Mouse (Mus musculus) urinary bladder, adult 2 months (tissue): Measurements from ENCODE around the gene Mroh3. TPM values are rescaled to one million over a fixed set of nuclear protein-coding genes. Genes with fewer than 3 reads are reported as not detected.

Experiments used
- DNase-seq: peaks from one replicate; pipeline ENCODE4 v3.0.0; 2022; ENCODE audit warnings: low spot score
- polyA plus RNA-seq: library from polyadenylated mRNA; depleted of rRNA; stranded (reverse); fragments of >200 nt; gene quantifications from 2 replicates; pipeline ENCODE4 v1.2.3, GENCODE M21; 2012

The Mroh3 gene
- polyA plus RNA-seq, 1 experiment, result 3.1 TPM

DNA sequence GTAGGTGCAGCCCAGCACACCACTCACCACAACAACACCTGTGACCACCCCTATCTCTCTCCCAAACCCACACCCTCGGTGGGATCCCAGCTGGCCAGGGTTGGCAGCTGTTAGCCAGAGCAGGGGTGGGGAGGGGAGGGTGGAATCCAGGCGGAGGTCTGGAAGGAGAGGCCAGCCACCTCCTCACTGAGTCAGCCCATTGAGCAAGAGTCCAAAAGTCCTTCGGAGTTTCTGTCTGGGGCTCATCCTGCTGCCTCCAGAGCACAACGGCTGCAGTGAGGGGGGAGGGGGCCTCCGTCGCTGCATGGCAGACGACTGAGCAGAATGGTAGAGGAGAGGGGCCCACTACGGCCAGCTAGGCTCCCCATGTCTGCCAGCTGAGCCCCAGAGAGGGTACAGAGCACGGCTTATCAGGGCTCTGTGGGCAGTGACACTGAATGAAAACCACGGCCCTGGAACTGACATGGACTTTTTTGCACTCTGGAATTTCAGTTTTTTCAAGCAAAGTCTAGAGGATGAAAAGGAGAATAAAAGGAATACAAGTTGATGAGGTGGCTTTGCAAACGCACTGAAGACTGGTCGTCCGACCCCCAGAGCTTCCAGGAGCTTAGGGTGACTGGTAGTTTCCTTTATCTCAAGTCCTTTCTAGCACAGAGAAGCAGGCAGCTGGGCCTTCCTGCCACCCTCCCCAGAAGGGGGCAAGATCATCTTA lies 15.9 kb upstream of the Mroh3 start:
- no peak for DNase-seq

DNA sequence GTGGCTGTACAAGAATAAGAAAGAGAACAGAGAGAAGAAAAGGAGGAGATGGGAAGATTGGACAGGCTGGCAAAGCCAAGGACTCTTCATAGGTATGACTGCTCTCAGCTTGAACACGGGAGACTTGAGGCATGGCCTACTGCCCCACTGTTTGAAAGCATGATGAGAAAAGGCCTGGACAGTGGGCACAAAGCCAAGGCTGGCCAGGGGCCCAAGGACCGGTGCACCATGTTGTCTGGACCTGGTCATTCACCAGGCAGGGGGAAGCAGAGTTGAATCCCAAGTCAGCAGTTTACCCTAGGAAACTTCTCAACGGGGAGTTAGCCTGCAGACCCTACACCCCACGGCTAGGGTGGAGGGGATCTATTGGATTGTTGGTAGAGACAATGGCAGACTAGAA lies 15.2 kb upstream of the Mroh3 start:
- no peak for DNase-seq

DNA sequence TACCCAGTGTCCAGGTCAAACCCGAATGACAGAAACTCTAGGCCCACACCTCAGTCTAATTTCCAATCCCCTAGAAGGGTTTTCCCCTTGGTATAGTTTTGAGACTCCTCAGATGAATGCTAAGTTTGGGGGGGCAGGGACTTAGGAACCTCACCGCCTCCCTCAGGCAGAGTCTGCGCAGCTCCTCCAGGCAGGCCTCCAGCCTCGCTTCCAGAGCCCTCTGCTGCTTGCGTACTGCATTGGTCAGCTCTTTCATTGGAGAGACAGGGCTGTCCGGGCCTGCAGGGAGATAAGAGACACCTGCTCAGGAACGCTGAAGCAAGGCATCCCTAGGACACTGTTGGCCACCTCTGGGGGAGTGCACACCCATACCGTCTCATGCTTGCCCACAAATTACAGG lies 14.0 kb upstream of the Mroh3 start:
- no peak for DNase-seq

DNA sequence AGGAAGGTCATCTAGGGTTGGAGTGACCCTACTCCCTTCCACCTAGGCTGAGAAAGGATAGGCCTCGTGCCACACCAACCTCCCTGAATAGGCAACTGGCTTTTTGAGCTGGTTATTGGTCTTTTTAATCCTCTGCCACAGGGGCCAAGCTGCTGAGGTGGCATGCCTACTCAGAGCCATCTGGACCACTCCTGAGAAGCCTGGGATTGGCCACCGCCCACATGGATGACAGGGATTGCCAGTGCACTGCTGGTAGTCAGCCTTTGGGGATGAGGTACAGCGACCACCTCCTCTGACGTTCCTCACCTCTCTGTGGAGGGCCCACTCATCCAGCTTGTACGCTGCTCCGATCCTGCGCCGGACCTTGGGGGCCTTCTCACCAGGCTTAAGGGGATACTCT lies 13.2 kb upstream of the Mroh3 start:
- no peak for DNase-seq

DNA sequence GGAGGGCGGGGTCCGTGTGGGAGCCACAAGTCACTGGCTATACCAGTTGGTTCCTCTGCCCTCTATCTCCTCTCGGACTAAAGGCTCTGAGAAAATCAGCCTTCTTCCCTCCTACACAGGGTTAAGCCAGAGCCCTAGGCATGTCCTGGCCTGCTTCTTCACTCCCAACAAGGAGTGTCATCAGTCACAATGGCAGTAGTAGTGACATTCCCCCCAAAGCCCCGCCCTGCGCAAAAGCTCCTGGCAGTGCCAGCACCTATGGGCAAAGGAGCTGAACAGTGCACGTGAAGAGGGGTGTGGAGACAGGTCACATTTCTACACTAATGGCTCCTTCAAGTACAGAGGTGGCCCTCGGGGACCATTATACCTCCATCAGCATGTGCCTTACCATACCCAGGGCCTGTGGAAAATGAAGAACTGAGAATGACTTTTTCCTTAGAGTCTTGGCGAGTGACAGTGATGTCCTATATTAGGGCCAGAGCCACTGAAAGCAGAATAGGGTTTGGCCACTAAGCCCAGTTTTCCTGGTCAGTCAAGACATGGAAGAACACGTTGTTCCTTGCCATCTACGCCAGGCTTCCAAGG lies 11.2 kb upstream of the Mroh3 start:
- no peak for DNase-seq

DNA sequence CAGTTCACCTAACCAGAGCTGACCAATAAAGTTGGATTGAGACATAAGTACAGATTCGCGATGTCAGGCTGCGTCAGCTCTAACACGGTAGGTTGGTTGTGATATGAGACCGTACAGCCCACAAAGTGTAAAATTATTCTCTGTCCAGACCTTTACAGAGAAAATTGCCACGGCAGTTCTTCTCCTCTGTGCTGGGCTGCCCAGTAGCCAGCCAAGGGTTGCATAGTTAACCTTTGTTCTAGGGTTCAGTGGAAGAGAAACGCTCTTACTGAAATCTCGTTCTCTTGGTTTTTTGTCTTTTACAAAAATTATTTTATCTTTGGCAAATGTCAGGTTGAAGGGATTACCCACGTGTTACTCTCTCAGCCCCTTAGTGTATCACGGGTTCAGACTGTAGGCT lies 9.8 kb upstream of the Mroh3 start:
- no peak for DNase-seq

DNA sequence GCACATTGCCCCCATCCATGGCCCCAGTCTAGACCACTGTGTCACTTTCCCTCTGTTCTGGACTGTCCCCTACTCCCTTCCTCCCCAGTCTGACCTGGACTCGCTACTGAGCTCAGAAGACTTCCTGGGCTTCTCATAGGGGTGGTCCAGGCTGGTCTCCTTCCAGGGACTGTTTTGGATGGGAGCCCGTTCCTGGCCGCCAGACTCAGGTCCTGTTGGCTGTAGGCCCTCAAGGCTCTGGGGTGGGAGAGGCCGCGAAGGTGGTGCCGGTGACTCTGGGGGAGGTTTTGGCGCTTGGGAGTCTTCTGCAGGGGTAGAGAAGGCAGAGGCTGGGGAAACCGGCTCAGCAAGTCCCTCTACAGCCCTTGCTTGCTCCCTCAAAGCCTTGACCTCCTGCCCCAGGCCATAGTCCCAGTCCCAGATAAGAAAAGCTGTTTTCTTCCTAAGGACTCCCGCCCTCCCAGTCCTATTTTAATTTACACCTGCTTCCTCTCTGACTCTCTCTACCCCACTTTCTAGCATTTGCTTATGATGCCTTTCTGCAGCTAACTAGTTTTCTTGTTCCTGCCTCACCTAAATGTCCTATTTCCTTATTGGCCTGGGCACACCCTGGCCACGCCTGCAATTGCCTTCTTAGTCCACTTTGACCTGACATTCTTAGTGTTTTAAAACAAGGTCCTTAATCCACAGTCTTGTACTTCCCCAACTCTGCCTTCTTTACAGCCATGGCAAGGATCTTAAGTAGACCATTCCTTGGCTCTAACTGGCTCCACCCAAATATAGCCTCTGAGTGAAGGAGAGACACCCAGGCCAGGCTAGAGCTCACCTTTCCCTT lies 7.6 kb upstream of the Mroh3 start:
- DNase-seq, result no peak

DNA sequence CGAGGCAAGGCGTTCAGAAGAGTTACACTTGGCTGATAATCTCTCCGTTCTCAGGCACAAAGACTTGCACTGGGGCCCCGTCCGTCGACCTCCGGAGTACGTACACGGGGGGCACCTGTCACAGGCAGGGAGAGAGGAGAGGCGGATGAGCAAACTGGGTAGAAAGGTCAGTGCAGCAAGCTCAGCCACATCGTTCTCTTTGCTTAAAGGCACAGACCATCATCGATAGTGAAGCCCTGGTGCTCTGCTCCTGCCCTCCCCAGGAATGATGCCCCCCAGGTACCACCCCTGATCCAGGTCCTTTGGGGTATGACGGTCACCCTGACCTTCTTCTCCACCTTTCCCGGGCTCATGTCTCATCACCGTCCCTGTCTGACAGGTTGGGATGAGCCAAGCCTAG lies 1.7 kb upstream of the Mroh3 start:
- DNase-seq, result no peak

DNA sequence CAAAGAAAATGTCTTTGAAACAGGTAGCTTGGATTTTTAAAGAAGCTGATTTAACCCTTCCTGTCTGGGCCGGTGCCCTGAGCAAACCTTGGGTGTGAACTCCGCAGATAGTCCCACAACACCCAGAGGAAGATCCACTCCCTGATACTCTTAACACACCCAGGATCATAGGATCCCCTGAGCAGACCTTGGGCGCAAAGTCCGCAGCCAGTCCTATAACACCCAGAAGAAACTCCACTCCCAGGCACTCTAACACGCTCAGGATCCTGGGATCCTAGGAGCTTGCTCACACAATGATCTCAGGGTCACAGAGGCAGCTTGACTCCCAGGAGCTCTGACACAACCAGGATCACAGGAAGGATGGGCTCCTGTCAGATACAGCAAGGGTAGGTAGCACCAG lies 22.6 kb downstream of the Mroh3 start:
- DNase-seq, result no peak

DNA sequence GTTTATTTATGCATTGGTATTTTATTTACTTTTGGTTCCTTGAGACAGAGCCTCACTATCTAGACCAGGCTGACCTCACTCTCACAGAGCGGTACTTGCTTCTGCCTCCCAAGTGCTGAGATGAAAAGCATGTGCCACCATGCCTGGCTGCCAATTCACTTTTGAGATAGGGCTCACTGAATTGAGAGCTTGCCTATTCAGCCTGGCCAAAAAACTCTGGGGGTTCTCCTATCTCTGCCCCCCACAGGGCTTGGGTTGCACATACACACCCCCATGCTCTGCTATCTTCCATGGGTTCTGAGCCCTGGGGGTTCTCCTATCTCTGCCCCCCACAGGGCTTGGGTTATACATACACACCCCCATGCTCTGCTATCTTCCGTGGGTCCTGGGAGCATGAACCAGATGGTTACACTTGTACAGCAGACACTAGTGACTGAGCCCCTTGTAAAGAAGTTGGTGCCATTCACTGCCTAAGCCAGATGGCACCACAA lies 33.1 kb downstream of the Mroh3 start:
- no peak for DNase-seq

DNA sequence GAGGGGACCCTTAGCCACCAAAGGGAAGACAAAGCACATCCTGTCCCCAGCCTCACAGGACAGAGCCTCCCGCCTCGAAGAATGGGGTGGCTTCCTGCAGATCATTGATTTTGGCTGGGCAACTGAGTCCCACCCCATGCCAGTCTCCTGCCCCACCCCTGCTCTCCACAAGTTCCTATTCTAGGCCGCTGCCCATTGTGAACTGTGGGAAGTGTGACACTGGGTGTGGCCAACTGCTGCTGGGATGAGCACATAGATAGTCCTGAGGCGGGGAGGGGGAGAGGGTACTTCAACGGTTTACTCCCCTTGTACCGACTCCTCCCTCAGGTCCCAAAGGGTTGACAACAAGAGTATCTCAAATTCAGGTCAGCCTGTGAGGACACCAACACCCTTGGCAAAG lies 33.9 kb downstream of the Mroh3 start:
- DNase-seq, result no peak

DNA sequence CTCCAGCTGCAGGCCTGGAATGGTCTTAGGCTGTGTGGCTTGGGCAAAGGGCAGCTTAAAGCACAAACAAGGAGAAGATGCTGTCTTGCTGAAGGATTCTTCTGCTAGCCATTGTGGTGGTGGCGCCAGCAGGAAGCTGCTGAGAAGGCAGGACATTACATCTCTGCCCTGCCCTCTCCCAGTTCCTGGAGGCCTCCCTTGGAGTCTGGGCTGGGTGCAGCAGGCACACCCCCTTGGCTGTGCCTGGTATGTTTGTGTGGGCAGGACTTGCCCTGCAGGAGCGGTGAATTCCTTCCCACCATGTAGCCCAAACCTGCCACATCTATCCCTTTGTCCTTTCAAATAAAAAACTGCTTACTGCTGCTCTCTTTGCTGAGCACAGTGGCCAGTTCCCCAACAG lies 35.5 kb downstream of the Mroh3 start:
- no peak for DNase-seq

DNA sequence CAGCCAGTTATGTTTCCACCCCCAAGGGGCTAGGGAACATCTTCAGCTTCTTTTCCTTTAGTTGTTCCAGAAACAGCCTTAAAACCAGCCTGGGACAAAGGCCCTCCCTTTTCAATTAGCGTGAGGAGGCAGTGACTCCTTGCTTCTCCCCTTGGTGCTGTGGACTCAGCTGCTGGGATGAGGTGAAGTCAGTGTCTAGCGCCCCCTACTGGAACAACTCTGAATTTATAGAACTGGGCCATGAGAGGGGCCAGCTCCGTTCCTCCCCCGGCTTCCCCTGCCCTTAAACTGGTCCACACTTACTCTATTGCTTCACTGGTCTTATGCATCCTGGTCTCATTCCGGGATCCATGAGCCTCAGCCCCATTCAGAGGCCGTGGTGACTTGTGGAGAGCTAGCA lies 37.4 kb downstream of the Mroh3 start:
- DNase-seq, result no peak

DNA sequence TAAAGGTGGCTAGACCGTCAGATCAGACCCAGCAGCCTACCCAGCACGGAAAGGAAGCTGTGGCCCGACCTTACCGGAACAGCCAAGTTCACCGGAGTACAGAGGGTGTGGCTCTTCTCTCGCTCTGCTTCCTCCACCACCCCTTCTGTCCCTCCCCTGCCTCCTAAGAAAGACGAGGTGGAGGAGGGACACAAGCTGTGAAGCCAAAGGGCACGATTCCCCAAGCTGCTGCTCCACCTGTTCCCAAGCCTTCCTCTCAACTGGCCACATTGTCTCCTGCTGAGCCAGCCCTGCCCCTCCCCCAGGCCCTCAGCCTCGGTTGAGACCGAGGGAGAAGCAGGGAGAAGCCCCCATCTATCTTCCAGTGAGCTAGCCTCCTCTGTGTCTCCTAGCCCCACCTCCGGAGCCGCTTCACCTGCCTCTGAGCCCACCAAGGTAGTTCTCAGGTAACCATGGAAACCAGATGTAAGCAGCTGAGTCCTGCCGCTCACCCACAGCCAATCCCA lies 38.5 kb downstream of the Mroh3 start:
- DNase-seq, result no peak

DNA sequence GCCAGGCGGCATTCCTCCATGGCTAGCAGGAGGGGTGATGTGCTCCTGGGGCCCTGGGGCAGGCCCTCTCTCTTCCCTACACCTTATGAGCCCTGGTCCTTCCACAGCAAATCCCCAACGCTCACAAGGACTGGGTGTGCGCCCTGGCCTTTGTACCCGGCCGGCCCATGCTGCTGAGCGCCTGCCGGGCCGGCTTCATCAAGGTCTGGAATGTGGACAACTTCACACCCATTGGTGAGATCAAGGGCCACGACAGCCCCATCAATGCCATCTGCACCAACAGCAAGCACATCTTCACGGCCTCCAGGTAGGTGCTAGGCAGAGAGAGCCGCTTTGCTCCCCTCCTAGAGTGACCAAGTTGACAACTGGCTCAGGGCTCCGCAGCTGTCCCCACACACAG lies 39.9 kb downstream of the Mroh3 start:
- no peak for DNase-seq

DNA sequence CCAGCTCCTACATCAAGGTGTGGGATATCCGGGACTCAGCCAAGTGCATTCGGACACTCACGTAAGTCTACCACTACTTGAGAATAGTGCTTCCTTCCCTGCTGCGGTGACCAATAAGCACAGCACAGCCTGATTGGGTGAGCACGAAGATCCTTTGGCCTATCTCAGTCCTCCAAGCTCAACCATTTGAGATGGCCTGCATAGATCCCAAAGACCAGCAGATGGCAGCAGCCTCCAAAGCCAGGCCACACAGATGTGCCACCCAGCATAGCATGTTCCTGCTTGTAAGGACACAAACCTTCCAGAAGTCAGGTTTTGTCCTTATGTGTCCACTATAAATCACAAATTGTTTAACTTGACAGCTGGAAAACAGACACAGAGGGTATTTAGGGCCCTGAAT lies 42.5 kb downstream of the Mroh3 start:
- no peak for DNase-seq

DNA sequence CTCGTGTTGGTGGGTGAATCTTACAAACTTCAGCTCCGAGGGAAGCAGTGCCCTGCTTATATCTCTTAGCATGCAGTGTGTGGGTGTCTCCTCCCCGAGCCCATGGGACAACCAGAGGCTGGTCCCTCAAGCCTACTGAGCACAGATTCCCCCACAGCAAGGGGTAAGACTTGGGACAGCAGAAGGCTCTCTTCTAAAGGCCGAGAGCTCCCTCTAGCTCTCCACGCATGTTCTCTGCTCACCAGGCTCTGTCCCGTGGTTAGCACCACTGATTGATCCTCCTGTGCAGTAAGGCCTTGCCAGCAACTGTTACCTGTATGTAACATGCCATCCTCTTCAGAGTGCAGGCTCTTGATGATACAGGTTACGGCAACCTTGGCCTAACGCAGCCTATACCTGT lies 45.0 kb downstream of the Mroh3 start:
- no peak for DNase-seq

DNA sequence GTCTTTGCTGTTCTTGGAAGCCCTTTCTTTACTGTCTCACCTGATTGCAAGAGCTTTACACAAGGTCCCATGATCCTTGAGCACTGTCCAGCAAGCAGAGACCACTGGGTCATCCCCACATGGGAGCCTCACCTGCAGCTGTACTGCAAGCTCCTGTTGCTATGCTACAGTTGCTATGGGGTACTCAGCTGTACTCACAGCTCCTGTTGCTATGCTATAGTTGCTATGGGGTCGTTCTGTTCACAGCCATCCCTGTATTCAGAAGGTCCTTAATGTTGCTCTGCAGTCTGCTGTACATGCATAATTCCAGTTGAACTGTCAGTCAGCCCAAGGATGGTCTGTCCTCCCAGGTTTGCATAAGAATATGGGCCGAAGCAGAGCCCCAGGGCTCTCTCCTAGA lies 47.2 kb downstream of the Mroh3 start:
- no peak for DNase-seq

DNA sequence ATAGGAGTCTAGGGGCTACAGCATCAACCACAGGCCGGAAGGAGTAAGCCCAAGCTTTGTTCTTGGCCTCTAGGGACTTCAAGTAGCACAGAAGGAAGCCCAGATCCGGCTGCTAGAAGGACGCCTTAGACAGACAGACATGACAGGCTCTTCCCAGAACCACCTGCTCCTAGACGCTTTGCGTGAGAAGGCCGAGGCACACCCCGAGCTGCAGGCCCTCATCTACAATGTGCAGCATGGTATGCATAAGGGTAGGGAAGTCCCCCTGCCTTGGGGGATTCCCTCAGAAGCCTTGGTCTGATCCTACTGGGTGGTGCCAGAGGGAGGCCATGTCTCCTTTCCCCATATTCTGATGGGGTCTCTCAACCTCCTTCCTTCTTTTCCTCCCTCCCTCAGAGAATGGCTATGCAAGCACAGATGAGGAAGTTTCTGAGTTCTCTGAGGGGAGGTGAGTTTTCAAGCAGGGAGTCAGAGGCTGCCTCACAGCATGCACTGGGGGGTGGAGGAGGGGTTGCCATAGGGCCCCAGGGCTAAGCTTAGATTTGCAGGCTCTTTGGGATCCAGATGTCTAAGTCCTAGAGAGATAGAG lies 51.2 kb downstream of the Mroh3 start:
- no peak for DNase-seq

DNA sequence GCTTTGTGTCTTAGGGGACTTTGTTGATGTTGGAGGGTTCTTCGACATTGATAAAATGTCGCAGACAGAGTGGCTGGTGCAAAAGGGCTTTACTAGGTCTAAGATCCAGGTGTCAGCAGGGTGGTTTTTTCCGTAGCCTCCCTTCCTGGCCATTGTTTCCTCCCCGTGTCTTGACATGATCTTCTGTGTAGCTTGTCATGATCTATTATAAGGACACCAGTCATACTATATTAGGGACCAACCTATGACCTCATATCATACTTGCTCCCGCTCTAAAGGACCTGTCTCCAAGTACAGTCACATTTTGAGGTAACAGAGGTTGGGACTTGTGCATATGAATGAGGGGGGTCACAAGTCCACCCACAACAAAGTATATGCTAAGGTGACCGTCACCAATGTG lies 51.7 kb downstream of the Mroh3 start:
- DNase-seq, result no peak

DNA sequence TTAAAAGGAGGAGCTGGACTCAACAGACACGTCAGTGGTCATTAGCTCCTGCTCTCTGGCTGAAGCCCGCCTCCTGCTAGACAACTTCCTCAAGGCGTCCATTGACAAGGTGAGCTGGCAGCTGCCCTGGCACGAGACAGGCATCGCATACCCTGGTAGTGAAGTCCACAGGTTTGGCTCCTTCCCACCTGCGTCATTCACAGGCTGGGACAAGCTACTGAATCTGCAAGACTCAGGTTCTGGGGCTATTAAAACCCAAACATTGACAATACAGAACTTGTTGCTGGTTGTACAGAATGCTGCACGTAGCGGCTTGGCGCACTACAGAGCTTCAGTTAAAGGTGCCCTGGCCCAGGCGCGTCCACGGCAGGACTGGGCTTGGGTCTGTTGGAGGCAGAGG lies 52.3 kb downstream of the Mroh3 start:
- no peak for DNase-seq

DNA sequence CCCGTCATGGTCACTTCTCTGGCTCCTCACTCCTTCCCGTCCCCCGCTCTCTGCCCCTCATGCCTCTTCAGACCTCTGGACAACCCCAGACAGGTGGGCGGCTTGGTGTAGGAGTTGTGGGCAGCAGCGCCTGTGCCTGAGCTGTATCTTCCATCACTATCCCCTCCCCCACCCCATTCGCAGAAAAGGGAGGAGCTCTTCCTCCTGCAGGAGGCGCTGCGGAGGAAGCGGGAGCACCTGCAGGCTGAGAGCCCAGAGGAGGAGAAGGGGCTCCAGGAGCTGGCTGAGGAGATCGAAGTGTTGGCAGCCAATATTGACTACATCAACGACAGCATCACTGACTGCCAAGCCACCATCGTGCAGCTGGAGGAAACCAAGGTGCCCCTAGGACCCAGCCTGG lies 52.8 kb downstream of the Mroh3 start:
- no peak for DNase-seq
